Mouse (Mus musculus): ENCODE data around the gene Tcf12. TPM values are rescaled to one million over a fixed set of nuclear protein-coding genes. Genes with fewer than 3 reads are reported as not detected.

Tcf12 gene
- polyA plus RNA-seq, 1 experiment from 2014 or later, result 49.9 TPM

DNA sequence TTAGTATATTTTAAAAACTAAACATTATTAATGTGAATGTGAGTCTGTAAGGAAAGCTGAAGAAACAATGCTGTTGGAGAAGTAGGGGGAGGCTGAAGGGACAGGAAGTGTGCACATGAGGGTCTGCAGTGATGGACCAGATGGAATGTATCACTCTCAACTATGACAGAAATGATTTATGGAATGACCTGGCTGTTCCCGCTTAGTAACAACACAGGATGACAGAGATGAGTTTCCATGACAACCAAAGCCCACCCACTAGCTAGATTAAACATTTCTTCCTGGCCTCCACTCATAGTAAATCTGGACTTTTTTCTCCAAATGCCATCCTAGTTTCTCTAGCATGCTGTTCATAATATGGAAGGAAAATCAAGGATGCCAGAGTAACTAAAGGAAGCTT is 231.0 kb downstream of the Tcf12 start:
- H3K79me2 ChIP-seq (ENCODE audit: inconsistent target), result no peaks in the 10 kb centered on the region
- H3K36me3 ChIP-seq (ENCODE audit: inconsistent target), result peaks cover 25% of the 10 kb centered on the region; the same call in 1 of the 2 replicates

DNA sequence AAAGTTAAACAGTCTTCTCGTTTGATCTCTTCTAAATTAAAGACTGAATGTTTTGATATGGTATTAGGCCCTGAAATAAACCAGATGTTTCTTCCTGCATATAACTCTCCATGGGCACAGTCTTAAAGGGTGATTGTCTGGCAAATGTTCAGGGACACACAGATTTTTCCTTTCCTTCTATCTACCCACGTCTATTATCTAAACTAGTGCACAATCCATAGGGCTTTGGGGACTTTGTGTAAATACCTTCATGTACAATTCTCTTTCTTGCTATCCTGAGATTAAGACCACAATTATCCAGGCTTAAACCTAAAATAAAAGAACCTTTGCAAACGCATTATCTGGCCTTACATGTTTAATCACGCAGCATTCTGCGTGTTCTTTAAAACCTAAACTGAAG is 231.7 kb downstream of the Tcf12 start:
- Histone ChIP-seq H3K4me3 (ENCODE audit: inconsistent target) (no peak overlapping the region), H3K36me3 (ENCODE audit: inconsistent target) (peaks cover 31% of the 10 kb centered on the region; the same call in 1 of the 2 replicates), H3K27ac (no peak overlapping the region), H3K79me2 (ENCODE audit: inconsistent target) (no peaks in the 10 kb centered on the region)
- 100% methylated on average over 5 of the region's 5 CpGs for WGBS (ENCODE audit: missing documents)

More for the DNA sequence above, 231.0 kb downstream of the Tcf12 start:
- Histone ChIP-seq H3K4me3 (ENCODE audit: inconsistent target) (no peak overlapping the region), H3K27ac (no peak overlapping the region)
- 91% methylated on average over 1 of the region's 1 CpGs for WGBS (ENCODE audit: missing documents)

DNA sequence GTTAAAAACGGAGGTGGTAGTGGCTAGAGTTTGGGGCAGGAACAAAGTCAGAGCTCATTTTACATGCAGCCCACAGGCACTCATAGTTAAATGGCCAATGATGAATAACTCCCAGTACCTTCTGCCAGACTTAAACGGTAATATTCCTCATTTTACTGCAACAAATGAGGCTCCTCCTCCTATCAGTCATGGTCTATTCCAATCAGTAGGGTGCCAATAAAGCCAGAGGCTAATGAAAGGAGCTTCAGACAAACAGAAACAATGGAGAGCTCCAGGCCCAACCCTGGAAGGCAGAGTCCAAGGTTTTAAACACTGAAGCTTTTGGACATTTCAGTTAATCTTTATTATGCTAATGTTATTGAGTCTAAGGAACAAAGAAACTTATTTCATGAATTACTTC is 232.3 kb downstream of the Tcf12 start:
- Histone ChIP-seq H3K79me2 (ENCODE audit: inconsistent target) (no peaks in the 10 kb centered on the region), H3K27ac (no peak overlapping the region), H3K36me3 (ENCODE audit: inconsistent target) (peaks cover 37% of the 10 kb centered on the region; the same call in 1 of the 2 replicates), H3K4me3 (ENCODE audit: inconsistent target) (no peak overlapping the region)
- WGBS (ENCODE audit: missing documents), result 97% methylated on average over 2 of the region's 2 CpGs

DNA sequence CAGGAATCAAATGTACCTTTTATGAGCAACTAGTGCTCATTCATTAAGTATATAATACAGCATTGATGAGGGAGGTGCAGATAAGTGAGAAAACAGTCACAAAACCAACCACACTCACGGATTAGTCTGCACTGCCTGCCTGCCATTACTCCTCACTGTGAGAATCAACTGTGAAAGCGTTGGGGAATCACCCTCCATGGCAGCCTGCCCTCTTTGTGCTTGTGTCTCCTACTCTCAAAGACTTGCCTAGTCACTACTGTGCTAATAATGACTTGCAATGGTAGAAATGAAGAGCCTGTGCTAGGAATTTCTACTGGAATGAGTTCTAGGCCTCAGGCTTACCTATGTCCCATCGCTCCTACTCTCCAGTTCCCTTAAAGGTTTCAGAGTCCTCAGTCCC is 233.8 kb downstream of the Tcf12 start:
- H3K36me3 ChIP-seq (ENCODE audit: inconsistent target), result peaks cover 43% of the 10 kb centered on the region; the same call in 1 of the 2 replicates
- 97% methylated on average over 3 of the region's 3 CpGs for WGBS (ENCODE audit: missing documents)
- H3K4me3 ChIP-seq (ENCODE audit: inconsistent target), result no peak overlapping the region
- H3K79me2 ChIP-seq (ENCODE audit: inconsistent target), result no peaks in the 10 kb centered on the region
- H3K27ac ChIP-seq, result no peak overlapping the region

DNA sequence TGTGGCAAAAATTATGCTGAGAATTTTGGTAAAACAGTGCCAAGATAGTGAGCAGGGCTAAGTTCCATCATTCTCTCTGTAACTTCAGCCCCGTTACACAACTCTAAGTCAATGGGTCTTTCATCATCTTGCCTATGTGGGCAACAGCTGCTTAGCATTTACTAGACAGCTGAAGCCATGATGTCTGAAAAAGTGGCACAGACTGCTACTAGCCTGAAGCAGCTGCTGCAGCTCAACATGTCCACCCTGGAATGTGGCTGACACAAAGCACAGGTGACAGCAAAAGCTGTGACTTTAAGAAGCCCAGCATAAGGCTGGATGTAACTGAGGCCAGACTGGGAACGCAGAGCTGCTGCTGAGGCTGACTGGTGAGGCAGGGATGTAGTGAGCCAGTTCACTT is 236.9 kb downstream of the Tcf12 start:
- WGBS (ENCODE audit: missing documents), result 92% methylated on average over 2 of the region's 2 CpGs

DNA sequence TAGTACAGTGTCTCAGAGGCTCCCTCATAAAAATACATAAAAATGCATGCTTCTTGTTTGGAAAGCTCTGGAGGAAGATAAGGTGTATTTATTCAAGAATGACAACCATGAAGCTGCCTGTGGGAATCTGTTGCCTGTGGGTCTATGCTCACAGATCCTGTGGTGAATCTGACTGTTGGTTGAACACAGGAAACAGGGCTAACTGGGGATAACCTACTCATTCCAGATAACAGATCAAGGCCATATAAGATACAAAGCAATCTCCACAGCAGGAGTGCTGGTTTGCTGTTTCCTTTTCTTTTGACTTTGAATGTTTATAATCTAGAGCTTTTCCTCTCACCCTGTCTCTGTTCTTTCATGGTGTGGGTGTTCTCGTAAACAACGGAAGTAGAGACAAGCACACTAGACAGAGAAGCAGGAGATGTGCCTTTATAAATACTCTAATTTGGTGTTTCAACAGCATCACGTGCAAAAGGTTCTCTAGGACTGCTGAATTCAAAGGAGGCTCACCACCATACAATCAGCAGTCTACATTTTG is 237.6 kb downstream of the Tcf12 start:
- 100% methylated on average over 3 of the region's 3 CpGs for WGBS (ENCODE audit: missing documents)
- peaks cover 44% of the 10 kb centered on the region; the same call in 1 of the 2 replicates for H3K36me3 ChIP-seq (ENCODE audit: inconsistent target)
- H3K79me2 ChIP-seq (ENCODE audit: inconsistent target), result no peaks in the 10 kb centered on the region
- H3K27ac ChIP-seq, result no peak overlapping the region
- no peak overlapping the region for H3K4me3 ChIP-seq (ENCODE audit: inconsistent target)

More for the DNA sequence above, 236.9 kb downstream of the Tcf12 start:
- no peak overlapping the region for H3K27ac ChIP-seq
- peaks cover 38% of the 10 kb centered on the region; the same call in 1 of the 2 replicates for H3K36me3 ChIP-seq (ENCODE audit: inconsistent target)
- no peaks in the 10 kb centered on the region for H3K79me2 ChIP-seq (ENCODE audit: inconsistent target)
- no peak overlapping the region for H3K4me3 ChIP-seq (ENCODE audit: inconsistent target)

DNA sequence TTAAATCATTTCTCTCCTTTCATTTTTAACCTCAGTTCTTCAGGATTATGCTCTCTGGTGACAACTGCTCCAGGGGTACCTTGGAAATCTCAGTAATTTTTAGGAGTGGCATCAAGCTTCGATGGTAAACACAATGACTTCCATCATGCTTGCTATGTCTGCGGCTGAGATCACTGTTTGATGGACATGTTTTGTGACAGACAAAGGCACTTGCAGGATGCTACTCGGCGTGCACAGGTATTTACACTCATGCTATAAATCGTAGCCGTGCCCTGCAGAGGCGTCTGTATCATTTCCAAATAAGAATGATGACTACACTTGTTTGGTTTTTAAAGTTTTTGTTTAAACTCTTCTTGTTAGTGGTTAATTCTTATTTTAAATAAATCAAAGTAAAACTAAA is 248.3 kb downstream of the Tcf12 start:
- no peak overlapping the region for H3K4me3 ChIP-seq (ENCODE audit: inconsistent target)
- H3K27ac ChIP-seq, result no peak overlapping the region
- 99% methylated on average over 7 of the region's 7 CpGs for WGBS (ENCODE audit: missing documents)
- peaks cover 11% of the 10 kb centered on the region for H3K36me3 ChIP-seq (ENCODE audit: inconsistent target)
- no peaks in the 10 kb centered on the region for H3K79me2 ChIP-seq (ENCODE audit: inconsistent target)

DNA sequence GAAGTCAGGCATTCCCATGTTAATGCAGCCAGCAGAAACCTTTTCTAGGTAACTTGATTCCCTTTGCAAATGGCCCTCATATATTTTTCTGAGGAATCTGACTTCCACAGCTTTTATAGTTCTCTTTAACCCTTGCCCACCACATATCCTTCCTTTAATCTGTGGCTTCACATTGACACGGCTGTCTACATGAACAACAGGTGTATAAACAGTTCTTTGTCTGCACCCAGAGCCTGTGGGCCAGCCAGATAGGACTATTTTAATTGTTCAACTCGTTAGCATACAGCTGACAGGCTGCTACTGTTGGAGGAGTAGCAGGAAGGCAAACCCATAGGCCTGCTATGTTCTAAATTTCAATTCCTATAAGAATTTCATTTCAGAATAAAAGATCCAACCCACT is 250.0 kb downstream of the Tcf12 start:
- no peak overlapping the region for H3K4me3 ChIP-seq (ENCODE audit: inconsistent target)
- no peak overlapping the region for H3K27ac ChIP-seq
- 81% methylated on average over 2 of the region's 2 CpGs for WGBS (ENCODE audit: missing documents)
- H3K79me2 ChIP-seq (ENCODE audit: inconsistent target), result no peaks in the 10 kb centered on the region
- peaks cover 18% of the 10 kb centered on the region for H3K36me3 ChIP-seq (ENCODE audit: inconsistent target)

DNA sequence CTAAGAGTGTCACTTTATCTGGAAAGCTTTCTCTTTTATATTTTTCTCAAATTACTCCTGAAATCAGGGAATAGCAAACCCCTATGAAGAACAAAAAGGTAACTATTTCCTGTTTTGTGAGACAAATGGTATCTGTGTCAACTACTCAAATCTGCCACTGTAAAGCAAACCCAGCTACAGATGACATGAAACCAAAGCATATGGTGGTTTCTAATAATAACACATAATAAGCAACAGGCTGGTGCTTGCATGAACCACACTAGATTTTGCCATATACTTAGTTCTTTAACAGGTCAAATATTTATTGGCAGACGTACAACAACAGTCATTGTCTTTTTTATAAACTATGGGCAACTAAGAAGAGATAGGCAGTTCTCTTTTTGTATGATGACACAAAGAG is 253.7 kb downstream of the Tcf12 start:
- 100% methylated on average over 1 of the region's 1 CpGs for WGBS (ENCODE audit: missing documents)

DNA sequence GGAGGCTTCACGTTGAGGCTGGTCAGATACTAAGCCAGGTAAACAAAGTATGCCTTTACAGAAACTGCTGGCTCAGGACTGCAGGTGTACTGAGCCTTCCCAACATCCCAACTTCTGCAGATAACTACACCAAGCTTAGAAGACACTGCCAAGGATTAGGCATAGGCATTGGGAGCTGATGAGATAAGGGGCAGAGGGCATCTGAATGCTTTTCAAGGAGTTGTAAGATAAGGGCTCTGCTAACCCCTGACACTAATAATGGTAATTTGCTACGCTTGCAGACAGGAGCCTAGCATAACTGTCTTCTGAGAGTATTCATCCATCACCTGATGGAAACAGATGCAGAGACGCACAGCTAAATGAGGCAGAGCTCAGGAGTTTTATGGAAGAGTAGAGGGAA is 257.8 kb downstream of the Tcf12 start:
- Histone ChIP-seq H3K79me2 (ENCODE audit: inconsistent target) (no peaks in the 10 kb centered on the region), H3K27ac (no peak overlapping the region), H3K4me3 (ENCODE audit: inconsistent target) (no peak overlapping the region), H3K36me3 (ENCODE audit: inconsistent target) (peaks cover 64% of the 10 kb centered on the region)
- WGBS (ENCODE audit: missing documents), result 92% methylated on average over 3 of the region's 3 CpGs

More for the DNA sequence above, 253.7 kb downstream of the Tcf12 start:
- no peaks in the 10 kb centered on the region for H3K79me2 ChIP-seq (ENCODE audit: inconsistent target)
- H3K36me3 ChIP-seq (ENCODE audit: inconsistent target), result peaks cover 49% of the 10 kb centered on the region
- H3K4me3 ChIP-seq (ENCODE audit: inconsistent target), result no peak overlapping the region
- no peak overlapping the region for H3K27ac ChIP-seq

DNA sequence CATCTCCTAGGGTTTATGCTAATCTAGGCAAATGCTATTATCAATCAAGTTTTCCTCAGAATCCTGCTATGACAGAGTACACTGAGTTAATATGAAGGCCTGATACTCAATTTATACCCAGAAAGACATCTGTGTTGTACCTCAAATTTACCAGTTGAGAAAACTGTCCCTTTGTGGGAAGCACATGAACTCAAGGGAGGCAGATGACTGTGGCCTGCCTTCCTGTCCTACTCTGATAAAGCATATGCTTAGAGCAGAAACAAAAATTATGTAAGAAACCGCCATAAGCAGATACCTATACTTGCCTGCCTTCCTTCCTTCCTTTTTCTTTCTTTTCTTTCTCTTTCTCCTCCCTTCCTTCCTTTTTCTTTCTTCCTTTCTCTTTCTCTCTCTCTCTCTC is 261.4 kb downstream of the Tcf12 start:
- no peak overlapping the region for H3K4me3 ChIP-seq (ENCODE audit: inconsistent target)
- 73% methylated on average over 1 of the region's 1 CpGs for WGBS (ENCODE audit: missing documents)
- peaks cover 63% of the 10 kb centered on the region for H3K36me3 ChIP-seq (ENCODE audit: inconsistent target)
- H3K79me2 ChIP-seq (ENCODE audit: inconsistent target), result no peaks in the 10 kb centered on the region
- H3K27ac ChIP-seq, result no peak overlapping the region

DNA sequence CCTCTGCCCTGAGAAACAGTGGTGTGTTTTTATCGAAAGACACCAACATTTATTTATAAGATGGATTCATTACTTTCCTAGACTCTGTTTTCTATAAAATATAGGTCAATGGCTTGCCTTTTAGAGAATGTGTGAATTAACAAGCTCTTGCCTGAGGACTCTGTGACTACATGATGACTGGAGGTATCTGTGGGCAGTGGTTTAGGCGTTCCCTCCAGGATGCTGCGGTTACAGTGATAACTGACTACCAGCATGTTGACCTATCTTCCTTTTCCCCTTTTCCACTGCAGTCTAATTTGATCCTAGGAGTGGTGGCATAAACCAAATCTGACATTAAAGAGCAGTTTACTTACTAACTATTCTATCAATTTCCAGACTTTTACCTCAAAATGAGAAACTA is 263.3 kb downstream of the Tcf12 start:
- Histone ChIP-seq H3K27ac (no peak overlapping the region), H3K36me3 (ENCODE audit: inconsistent target) (peaks cover 55% of the 10 kb centered on the region)
- WGBS (ENCODE audit: missing documents), result 78% methylated on average over 3 of the region's 3 CpGs

DNA sequence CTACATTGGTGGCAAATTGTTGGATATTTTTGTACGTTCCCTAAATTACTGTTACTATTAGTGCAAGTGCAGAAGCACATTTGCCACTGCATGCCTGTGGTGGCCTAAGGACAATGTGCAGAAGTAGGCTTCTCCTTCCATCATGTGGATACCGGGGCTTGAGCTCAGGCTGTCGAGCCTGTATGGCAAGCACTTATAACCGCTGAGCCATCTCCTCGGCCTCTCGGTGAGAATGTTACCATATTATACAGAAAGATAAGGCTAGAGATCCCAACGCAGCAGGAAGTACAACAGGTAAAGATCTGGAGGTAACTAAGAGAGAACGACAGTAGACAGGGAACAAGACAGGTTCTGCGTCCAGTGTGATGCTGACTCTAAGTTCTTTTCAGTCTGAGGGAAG is 263.8 kb downstream of the Tcf12 start:
- Histone ChIP-seq H3K27ac (no peak overlapping the region), H3K36me3 (ENCODE audit: inconsistent target) (peaks cover 51% of the 10 kb centered on the region), H3K79me2 (ENCODE audit: inconsistent target) (no peaks in the 10 kb centered on the region), H3K4me3 (ENCODE audit: inconsistent target) (no peak overlapping the region)
- WGBS (ENCODE audit: missing documents), result 99% methylated on average over 9 of the region's 9 CpGs

More for the DNA sequence above, 263.3 kb downstream of the Tcf12 start:
- Histone ChIP-seq H3K79me2 (ENCODE audit: inconsistent target) (no peaks in the 10 kb centered on the region), H3K4me3 (ENCODE audit: inconsistent target) (no peak overlapping the region)

DNA sequence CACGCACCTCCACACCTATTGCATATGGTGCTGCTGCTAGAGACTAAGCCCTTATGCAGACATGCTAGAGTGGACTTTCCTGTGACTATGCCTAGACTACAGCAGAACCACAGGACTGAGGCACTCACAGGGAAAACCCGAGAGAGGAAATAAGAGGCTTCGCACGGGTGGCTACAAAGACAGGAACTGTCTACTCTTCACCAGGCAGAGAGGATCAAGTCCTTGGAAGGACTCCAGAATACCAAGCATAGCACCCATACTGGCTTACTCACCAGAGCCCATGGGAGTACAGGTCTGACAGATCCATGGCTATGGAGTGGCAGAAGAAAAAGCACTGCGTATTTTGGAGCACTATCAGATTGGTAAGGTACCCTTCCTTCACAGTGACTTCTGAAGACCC is 269.8 kb downstream of the Tcf12 start:
- no peak overlapping the region for H3K27ac ChIP-seq
- H3K79me2 ChIP-seq (ENCODE audit: inconsistent target), result no peaks in the 10 kb centered on the region
- peaks cover 19% of the 10 kb centered on the region for H3K36me3 ChIP-seq (ENCODE audit: inconsistent target)
- no peak overlapping the region for H3K4me3 ChIP-seq (ENCODE audit: inconsistent target)
- 88% methylated on average over 5 of the region's 5 CpGs for WGBS (ENCODE audit: missing documents)

DNA sequence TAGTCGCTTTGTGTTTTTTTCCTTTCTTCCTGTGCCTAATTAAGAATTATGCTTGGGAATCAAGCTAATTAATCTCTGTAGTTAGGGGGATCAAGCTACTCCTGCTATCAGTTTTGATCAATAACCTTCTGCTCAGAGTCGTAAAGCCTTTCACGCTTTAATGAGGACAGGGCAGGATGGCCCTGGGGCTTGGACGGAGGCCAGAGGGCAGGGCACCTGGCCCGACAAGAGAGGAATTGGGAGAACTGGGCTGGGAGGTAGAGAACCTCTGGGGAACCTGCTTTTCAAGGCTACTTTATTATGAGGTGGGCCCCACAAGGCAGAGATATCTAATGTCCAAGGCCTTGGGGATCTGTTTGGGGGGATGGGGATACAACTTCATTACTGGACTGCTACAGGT is 274.3 kb downstream of the Tcf12 start:
- no peaks in the 10 kb centered on the region for H3K36me3 ChIP-seq (ENCODE audit: inconsistent target)
- WGBS (ENCODE audit: missing documents), result 90% methylated on average over 5 of the region's 5 CpGs
- H3K4me3 ChIP-seq (ENCODE audit: inconsistent target), result no peak overlapping the region
- no peak overlapping the region for H3K27ac ChIP-seq
- H3K79me2 ChIP-seq (ENCODE audit: inconsistent target), result no peaks in the 10 kb centered on the region

DNA sequence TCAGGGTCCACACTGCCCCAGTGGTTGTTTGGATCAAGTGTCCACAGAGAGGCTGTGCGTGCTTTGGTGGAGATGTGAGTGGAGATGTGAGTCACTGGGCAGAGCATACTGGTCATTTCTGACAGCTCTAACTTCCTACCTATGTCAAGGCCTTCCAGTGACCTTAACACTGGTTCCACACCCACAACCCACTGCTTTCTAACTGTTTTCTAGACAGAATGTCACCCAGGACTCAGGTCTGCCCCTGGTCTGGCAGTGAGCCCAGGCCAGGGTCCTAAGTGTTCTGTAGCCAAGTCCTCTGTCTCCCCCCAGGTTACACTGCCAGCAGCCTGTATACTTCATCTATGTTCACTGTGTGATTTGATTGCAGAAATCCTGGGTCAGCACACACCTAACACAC is 275.3 kb downstream of the Tcf12 start:
- no peaks in the 10 kb centered on the region for H3K36me3 ChIP-seq (ENCODE audit: inconsistent target)
- WGBS (ENCODE audit: missing documents), result 92% methylated on average over 1 of the region's 1 CpGs
- H3K4me3 ChIP-seq (ENCODE audit: inconsistent target), result no peak overlapping the region
- no peaks in the 10 kb centered on the region for H3K79me2 ChIP-seq (ENCODE audit: inconsistent target)
- no peak overlapping the region for H3K27ac ChIP-seq
